Mouse (Mus musculus) cerebellum, postnatal 14 days (tissue): ENCODE data around the gene Sprr1b.
A peak's percentile ranks its signal among the peaks of the same experiment; 100 is the strongest.

Experiments
- DNase-seq, 2 experiments: peaks; one replicate each; pipeline ENCODE4 v3.0.0; 2021; ENCODE audit warnings: mixed read lengths in 2 of 2

The Sprr1b gene

DNA sequence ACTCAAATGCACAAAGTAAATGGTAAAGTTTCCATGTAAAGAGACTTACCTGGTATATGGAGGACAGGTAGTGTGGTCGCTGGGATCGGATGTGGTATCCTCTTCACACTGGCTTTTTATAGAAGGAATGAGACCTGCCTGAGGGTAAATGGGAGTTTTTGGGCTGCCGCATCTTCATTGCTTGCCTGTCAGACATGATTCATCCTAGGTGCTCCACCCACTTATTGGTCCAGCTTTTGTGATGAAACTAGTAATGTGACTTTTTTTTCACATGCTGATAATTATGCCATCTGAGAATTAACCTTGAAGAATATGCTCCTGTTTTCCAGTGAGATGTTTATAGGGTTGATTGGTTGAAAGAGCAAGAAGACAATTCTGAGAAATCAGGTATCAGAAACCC is at the start of gene Sprr1b:
TSS of gene Sprr1b (minus strand) at position 101 of the 400 bp plus-strand sequence.
- no peak for DNase-seq

DNA sequence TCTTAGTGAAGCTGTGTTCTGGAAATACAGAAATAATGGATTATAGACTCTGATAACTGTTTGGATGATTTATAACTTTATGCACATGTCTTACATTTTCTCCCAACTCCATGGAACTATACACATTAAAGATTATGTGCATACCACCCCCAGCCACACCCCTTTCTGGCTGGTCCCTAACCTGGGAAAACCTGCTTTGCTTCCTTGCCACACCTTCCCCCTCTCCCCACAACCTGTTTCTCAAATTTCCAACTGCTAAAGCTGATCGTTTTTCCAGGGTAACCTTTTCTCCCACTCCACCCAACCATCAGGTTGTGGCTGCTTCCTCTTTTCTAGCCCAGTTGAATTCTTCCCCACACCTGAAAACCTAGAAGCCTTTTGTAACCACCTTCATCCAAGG is 47.7 kb upstream of the Sprr1b start:
- no peak for DNase-seq

DNA sequence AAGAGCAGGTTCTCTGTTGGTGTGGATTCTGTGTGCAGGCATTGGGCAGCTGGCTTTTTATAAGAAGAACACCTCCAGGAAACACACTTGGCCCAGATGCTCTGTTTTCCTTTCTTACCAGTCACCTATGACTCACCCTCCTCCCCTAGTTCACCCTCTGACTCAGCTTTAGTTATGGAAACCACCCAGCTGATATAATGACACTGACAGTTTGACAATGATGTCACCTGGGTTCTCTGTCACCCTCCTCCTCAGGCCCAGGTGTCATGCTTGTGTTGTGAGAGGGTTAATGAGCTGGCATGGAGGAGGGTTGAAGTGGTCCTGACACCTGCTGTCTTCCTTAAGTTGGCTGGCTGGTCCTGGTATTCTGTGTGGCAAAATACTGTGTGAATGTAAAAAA is 47.3 kb upstream of the Sprr1b start, which contains the start of gene Sprr1a:
TSS of gene Sprr1a (minus strand) at position 33 of the 400 bp plus-strand sequence.
- no peak for DNase-seq

DNA sequence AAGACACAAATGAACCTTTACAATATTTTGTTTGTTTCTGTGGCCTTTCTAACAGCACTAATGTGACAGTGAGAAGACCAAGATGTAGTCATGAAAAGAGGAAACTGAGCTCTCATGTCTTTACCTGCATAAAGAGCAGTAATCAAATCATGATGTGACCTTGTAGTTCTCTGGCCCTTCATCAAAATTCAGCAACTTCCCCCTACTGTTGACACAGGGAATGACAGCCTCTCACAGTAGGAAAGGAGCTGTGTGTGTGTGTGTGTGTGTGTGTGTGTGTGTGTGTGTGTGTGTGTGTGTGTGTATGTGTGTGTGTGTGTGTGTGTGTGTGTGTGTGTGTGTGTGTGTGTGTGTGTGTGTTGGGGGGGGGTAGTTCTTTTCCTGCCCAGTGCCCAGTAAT is 42.7 kb upstream of the Sprr1b start:
- peak in 1 of 2 experiments; percentile 4 for DNase-seq

DNA sequence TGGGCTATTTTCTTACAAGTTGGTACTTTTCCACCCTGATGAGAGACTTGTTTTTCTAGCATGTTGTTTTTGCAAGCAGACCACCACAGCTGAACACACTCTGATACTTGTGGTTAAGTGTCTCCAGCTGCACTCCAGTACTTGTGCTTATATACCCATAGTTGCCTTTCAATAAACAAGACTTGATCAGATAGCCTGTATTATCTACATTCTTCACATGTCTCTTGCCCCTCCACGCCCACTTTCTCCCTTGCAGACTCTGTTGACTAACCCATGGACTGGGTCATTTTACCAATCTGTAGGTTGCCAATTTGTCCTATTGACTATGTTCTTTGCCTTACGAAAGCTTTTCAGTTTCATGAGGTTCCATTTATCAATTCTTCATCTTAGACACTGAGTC is 31.5 kb upstream of the Sprr1b start:
- DNase-seq = no peak

DNA sequence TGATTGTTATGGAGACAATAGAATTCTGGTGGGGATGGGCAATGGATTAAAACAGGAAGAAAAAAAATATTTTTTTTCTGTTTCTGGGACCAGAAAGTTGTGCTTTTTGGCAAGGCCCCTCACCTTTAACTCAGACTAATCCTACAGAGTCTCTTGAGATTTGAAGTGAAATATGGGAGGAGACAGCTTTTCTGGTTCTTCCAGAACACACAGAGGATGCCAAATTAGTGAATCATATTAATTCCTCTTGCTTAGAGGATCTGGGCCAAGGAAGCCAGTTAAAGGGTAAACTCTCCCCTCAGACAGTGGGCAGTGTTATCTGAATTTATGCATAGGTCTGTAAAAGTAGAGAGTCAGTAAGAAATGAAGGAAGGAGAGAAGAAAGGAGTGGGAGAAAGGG is 28.8 kb upstream of the Sprr1b start:
- DNase-seq = no peak

DNA sequence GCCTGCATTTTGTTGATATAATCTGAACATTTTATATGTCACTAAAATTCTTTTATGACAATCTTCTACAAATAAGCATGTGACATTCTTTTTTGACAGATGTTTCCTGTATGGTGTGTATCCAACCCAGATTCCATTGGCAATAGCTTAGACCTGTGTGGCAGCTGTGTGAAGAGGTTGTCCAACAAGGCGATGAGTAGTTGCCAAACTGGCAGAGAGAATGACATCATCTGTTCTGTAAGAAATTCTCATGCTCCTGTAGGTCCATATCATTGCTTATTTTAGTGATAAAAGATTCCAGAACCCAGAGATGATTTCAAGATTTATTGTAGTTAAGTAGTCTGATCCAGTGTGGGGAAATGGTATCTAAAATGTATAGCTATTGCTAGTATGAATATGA is 28.0 kb upstream of the Sprr1b start:
- no peak for DNase-seq

DNA sequence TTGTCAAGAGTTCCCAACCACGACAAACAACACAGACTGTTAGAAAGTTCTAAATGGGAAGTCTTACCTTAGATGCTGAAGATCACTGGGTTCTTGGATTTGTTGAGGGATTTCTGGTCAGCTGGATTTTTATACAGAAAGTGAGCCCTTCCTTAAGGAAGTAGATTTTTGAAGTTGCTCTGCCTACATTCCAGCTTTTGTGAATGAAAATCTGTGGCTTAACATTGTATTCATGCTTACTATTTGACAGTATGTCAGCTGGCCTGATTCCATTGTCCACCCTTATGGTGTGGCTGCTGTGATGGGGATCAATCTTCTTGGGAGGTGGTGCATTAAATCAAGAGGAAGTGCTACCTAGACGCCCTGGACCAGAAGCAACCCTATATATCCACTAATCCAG is 20.0 kb upstream of the Sprr1b start, which contains the start of gene Sprr3:
TSS of gene Sprr3 (minus strand) at position 101 of the 400 bp plus-strand sequence.
- no peak for DNase-seq

DNA sequence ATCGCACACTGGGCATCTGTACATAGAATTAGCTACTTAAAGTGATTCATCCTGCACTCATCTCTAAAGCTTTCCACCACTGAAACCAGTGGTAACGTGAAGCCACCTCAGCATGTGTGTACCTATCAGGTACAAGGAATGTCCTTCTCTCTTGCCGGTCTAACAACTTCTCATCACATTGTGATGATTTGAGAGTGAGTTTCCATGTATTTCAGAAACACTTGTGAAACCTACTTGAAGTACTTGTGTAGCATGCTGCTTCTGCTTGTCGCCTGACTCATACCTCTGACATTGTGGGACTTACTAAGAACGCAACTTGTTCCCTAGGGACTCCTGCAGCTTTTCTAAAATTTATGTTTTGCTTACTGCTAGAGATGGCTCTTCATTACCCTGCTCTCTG is 16.6 kb upstream of the Sprr1b start:
- no peak for DNase-seq

DNA sequence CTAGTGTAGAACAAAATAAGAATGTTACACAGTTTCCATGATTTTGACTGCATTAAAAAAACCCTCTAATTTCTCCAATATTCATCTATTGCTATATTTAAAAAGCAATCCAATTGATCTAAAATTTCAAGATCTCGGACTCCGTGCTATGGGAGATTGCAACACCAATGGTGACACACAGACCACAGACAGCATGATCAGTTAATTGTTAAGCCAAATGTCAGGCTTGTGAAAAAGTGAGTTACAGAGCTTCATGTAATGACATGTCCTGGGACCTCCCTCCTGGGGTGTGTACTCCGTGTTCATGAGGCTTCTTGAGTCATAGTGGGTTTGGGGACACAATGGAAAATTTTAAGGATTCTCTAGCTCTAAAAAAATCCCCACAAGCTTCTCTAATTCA is 1.6 kb upstream of the Sprr1b start:
- no peak for DNase-seq

DNA sequence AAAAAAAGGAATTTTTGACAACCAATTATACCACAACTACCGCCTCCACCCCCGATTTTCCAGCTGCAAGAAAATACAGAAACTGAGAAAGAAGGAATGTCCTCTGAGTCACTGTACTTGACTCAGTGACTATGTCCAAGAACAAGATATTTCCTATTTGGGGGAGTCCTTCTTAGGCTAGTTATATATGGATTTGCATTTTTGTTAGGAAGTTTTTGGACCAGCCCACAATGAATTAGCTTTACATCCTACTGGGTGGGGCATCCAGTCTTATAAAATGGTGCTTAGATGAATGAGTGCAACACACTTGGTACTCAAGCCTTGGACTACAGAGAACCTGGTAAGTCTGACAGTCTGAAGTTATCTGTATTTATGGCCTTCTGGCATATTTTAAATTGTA is 6.3 kb downstream of the Sprr1b start, which contains the start of gene Sprr2k:
TSS of gene Sprr2k (plus strand) at position 301 of the 400 bp plus-strand sequence.
- DNase-seq = no peak

DNA sequence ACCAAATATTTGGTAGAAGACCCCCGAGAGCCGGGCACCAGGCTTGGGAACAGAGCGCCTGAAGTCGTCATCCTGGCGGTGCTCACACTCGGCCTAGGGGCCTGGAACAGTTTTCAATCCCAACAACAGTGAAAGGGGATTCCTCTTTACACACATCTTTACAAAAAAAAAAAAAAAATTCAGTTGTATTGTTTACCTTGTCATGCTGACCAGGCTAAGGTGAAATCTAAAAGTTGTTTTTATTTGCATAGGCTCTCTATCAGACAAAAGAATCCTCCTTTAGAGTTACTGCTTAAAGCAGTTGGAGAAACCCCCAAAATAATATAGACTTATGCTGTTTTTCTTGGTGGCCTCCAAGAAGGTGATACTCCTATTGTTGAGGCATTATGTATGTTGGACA is 9.3 kb downstream of the Sprr1b start, which contains the start of gene Gm9774:
TSS of gene Gm9774 (minus strand) at position 101 of the 400 bp plus-strand sequence.
- no peak for DNase-seq

DNA sequence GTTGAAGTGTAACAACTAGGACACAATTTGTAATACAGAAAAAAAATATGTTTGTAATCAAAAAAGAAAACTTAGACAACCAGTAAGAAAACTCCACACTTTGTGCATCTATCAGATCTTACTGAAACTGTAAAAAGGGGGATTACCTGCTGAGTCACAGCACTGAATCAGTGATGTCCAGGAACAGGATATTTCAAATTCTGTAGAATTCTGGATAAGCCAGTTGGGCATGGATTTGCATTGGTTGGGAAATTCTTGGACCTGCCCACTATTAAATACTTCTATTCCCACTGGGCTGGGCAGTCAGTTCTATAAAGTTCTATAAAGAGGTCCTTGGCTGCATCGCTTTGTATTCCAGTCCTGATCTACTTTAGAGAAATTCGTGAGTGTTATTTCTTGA is 20.8 kb downstream of the Sprr1b start, which contains the start of gene Sprr2j-ps:
TSS of gene Sprr2j-ps (plus strand) at position 301 of the 400 bp plus-strand sequence.
- DNase-seq = no peak

DNA sequence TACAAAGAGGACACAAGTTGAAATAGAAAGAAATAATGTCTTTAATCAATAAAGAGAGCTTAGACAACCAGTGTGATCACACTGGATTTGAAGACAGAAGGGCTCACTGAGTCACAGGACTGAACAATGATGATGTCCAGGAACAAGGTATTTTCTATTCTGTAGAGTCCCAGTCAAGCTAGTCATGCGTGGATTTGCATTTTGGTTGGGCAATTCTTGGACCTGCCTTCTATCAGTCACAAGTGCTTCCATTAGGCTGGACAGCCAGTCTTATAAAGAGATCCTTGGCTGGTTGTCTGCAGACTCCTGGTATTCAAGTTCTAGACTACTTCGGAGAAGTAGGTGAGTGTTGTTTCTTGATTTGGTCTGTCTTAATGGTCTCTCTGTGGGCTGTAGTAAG is 30.9 kb downstream of the Sprr1b start, which contains the start of gene Sprr2i:
TSS of gene Sprr2i (plus strand) at position 301 of the 400 bp plus-strand sequence.
- no peak for DNase-seq

DNA sequence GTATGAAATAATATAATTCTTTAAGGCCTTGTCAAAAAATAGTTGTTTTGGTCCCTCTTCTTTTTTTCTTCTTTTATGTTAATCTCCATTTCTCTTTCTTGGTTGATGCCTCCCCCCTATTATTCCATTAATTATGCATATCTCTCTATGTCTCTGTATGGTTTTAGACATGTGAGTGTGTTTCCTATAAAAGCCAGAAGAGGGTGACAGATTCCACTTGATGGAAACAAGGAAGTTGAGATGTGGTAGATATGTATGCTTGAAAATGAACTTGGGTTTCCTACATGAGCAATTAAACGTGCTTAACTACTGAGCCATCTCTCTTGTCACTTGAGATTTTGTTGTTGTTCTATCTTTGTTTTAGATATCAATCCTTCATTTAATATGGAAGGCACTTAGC is 44.3 kb downstream of the Sprr1b start:
- DNase-seq = peak in 1 of 2 experiments; percentile 0
